Mouse (Mus musculus) right cerebral cortex, postnatal 10 days (tissue): Measurements from ENCODE around the gene Abhd16a.

Source experiments
- DNase-seq, 2 experiments: peaks; one replicate each; pipeline ENCODE4 v3.0.0; 2021; ENCODE audit warnings: low spot score in 2 of 2

Abhd16a gene

DNA sequence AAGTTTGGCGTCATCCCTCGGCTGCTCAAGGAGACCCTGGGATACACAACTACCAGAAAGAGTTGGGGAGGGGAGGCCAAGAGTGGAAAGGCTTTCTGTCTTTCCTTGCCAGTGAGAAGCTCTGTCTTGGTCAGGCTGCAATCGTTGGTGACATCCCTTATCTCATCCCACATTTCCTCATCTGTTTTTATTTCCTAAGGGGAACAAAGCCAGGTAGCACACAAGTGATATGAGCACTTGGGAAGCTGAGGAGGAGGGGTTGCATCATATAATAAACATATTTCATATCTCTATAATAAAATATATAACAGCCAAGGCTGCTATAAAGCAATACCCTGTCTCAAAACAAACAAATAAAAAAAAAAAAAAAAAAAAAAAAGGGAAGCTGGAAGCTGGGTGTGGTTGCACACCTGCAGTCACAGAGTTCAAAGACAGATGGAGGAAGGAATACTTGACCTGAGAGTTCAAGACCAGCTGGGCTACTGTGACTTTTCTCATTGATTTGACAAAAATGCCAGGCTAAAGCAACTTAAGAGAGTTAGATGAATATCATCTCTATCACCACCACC is 5.0 kb upstream of the Abhd16a start:
- DNase-seq, result no peak

GRCm38 (mm10) chr17:35085208-35085865 is 3.7 kb upstream of the Abhd16a start, which contains the start of gene Ly6g6f:
TSS of gene Ly6g6f (minus strand) at chr17:35085610.
- no peak for DNase-seq

DNA sequence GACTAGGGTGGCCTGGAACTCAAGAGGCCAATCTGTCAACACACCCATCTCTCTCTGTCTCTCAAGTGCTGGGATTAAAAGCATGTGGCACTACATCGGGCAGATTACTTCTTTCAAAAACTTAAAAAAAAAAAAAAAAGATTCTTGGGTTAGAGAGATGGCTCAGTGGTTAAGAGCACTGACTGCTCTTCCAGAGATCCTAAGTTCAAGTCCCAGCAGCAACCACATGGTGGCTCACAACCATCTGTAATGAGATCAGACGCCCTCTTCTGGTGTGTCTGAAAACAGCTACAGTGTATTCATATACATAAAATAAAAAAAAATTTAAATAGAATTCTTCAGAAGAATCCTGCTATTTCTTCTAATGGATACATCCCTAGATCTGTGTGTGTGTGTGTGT is 912 bp upstream of the Abhd16a start:
- no peak for DNase-seq

DNA sequence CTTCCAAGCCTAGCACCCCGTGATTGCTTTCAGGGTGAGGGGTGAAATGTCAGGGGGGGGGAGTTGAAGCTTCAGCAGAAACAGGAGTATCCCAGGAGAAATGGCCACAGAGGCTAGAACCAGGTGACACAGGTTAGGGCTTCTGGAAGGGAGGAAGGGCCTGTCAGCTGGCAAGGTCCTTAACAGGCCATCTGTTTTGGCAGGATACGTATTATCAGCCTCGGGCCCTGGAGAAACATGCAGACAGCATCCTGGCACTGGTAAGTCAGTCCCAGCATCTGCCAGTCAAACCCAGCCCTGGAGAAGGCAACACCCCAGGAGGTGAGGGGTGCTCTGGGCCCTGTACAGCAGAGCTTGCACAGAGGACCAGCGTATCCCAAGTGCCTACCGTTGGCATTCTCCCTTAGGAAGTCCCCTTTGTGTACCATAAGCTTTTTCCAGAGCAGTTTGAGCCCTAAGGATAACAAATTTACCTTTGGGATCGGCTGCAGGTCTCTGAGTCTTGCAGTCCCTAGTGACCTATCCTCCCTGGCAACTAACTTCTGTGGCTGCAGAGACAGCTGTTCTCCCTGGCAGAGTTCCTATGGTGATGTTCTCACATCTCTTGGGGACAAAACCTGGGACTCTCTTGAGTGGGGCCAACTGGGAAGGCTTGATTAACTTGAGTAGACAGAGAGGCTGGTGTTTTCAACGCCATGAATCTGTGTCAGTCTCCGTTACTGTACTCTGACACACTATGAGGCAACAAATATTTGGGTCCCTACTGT is 1.3 kb downstream of the Abhd16a start:
- no peak for DNase-seq

DNA sequence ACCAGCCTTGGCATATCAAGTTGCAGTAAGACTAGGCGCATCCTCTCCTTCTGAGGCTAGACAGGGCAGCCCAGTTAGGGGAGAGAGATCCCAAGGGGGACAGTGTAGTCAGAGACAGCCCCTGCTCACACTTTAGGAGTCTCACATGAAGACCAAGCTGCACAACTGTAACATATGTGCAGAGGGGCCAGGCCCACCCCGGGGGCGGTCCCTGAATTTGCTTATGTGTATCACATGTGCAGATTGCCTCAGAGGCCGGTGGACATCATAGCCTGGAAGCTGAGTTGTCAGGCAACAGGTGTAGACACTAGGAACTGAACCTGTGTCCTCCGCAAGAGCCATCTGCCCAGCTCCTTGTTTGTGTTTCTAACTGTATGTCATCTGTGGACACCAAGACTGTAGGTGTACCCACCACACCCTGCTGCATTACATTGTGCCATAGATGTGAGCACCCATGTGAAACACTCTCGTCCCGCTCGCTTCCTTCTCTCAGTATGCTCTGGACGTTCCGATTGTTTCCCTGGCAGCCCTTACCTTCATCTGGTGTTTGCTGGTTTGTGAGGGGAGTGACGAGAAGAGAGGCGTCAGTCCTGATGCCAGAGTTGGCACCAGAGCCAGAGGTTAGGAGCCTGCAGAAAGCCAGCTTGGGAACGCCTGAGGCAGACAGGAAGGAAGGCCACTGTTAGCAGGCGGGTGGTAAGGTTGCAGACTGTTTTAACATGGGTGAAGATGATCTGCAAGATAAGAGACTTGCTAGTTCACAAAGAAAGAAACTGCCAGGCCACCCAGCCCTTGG is 3.5 kb downstream of the Abhd16a start:
- DNase-seq, result no peak

- DNase-seq, result no peak
Observed at GRCm38 (mm10) chr17:35094475-35095365, 5.7 kb downstream of the Abhd16a start.

DNA sequence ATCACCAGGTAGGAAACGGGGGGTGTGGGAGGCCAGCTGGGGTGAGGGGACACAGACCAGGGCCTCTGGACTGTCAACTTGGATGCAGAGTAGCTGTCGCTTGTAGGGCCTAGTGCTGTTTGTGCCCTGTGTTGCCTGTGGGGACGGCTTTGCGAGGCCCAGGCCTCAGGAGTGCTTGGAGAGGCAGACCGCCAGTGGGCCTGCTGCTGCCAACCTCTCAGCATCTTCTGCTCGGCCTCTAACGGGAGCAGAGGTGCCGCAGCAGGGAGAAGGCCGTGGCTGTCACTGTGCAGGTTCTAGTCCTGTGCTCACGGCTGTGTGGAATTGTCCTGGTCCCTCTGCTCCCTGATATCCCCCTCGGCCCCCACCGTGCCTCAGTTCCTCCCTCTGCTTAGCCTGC is 7.5 kb downstream of the Abhd16a start:
- DNase-seq, result no peak

GRCm38 (mm10) chr17:35097164-35097655 is 8.1 kb downstream of the Abhd16a start:
- DNase-seq, result no peak

DNA sequence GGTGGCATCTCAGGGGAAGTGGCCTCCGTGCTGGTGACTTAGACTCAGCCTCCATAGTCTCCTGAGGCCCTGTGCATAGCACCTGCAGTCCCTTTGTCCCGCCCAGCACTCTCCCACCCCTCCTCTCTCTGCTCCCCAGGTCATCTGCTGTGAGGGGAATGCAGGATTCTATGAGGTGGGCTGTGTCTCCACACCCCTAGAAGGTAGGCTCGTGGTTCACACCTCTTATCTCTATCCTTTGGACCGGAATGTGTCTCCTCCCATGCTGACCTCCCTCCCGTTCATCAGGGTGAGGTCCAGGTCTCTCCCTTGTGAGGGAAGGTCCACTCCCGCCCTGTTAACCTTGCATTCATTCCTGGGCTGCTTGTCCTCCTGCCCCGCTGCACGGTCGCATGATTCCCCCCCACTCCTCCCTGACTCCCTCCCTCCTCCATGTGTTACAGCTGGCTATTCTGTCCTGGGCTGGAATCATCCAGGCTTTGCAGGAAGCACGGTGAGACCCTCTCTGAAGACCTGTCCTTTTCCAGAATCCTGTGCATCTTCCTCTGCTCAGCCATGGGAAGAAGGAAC is 11.2 kb downstream of the Abhd16a start:
- DNase-seq, result no peak

DNA sequence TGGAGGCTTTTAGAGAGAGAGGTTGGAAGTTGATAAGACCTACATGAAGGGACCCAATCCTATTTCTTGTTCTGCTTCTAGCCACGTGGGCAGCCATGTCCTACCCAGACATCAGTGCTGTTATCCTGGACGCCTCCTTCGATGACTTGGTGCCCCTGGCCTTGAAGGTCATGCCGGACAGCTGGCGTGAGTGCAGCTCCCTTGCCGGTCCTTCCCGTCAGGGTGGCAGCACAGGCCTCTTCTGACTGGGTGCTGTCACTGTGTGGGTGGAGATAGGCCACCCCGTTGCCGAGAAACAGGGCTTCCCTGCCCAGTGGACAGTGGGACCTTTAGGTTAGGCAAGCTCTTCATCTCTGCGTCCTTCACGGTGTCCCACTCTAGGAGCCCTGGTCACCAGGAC is 12.1 kb downstream of the Abhd16a start:
- no peak for DNase-seq

DNA sequence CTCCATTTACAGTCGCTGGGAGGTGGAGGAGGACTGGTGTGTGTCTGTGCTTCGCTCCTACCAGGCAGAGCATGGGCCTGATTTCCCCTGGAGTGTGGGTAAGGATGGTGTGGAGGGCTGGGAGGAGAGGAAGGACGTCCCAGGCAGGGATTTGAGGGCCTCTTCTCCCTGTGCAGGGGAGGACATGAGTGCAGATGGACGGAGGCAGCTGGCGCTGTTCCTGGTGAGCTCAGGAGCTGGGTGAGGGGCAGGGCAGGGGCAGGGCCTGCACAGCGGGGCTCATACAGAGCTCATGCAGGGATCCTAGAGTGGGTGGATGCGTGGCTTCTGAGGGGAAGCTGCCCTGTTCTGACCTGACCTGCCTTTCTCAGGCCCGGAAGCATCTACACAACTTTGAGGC is 13.2 kb downstream of the Abhd16a start:
- DNase-seq, result no peak

DNA sequence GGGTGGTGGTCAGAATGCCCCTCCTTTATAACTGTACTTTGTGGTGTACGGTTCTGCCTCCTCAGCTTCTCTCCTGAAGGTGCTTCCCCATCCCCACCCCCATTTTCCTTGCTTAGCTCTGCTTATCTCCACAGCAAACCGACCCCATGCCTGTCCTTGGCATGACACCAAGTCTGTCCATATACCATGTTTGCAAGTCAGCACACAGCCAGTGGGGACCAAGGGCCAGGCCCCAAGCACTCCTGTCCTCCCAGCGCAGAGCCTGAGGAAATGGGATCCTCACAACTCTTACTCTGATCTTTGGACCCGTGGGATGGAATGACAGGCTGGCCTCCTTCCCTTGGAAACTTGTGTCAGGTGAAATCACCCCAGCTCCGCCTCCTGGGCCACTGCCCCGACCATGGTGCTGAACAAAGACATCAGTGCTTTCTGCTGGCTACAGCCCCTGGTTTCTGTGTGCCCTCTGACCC is 14.2 kb downstream of the Abhd16a start:
- no peak for DNase-seq

- DNase-seq, result no peak
Observed at GRCm38 (mm10) chr17:35104079-35104478, 15.0 kb downstream of the Abhd16a start.

DNA sequence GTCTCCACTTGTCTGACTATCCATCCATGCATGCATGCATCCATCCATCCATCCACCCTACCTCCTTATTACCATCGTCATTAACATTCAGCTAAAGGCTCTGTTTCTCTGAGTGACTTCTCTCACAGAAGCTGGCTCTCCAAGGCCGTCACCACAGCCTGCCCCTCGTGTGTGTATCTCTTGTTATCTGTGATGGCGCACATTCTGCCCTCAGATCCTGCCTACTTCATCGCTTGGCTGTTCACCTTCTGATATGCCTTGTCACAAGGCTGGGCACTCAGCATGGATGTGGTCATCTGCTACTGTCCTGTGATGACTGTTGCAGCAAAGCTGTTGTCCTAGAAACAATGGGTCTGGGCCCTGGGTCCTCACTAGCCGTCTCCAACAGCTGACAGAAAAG is 15.7 kb downstream of the Abhd16a start:
- DNase-seq, result no peak

- DNase-seq, result no peak
Observed at GRCm38 (mm10) chr17:35105740-35106389, 16.8 kb downstream of the Abhd16a start.

DNA sequence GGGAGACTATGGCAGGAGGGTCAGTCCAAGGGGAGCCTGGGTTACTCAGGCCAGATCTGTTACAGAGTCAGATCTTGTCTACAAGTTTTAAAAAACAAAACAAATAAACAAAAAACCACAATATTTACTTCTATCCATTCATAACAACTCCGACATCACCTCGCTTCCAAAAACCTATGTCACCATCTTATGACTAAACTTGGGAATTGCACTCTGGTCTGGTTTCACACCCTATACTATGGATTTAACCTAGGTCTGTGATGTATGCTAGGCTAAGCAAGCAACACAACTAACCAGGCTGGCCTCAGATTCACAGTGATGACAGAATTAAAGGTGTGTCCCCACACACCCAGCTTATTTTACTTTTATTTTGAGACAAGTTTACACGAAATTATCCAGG is 17.5 kb downstream of the Abhd16a start:
- DNase-seq, result no peak

GRCm38 (mm10) chr17:35108097-35108496 is 19.0 kb downstream of the Abhd16a start, which contains the start of gene Ly6g5c:
TSS of gene Ly6g5c (plus strand) at chr17:35108279.
- no peak for DNase-seq

DNA sequence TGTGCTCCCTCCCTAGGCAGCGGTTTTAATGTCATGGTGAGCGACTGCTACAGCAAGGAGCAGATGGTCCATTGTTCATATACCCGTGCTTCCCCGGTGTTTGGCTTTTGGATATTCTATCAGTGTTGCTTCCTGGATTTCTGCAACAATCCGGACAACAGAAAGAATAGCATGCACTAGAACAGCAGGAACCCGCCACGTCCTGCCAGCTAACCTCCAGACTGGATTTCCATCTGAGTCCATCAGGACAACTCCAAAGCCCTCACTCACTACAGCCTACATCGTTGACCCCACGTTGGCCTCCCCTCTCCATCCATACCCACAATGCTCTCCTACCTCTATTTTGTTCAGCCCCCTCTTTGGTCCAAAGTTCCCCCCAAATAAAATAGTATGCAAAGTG is 22.7 kb downstream of the Abhd16a start:
- no peak for DNase-seq

DNA sequence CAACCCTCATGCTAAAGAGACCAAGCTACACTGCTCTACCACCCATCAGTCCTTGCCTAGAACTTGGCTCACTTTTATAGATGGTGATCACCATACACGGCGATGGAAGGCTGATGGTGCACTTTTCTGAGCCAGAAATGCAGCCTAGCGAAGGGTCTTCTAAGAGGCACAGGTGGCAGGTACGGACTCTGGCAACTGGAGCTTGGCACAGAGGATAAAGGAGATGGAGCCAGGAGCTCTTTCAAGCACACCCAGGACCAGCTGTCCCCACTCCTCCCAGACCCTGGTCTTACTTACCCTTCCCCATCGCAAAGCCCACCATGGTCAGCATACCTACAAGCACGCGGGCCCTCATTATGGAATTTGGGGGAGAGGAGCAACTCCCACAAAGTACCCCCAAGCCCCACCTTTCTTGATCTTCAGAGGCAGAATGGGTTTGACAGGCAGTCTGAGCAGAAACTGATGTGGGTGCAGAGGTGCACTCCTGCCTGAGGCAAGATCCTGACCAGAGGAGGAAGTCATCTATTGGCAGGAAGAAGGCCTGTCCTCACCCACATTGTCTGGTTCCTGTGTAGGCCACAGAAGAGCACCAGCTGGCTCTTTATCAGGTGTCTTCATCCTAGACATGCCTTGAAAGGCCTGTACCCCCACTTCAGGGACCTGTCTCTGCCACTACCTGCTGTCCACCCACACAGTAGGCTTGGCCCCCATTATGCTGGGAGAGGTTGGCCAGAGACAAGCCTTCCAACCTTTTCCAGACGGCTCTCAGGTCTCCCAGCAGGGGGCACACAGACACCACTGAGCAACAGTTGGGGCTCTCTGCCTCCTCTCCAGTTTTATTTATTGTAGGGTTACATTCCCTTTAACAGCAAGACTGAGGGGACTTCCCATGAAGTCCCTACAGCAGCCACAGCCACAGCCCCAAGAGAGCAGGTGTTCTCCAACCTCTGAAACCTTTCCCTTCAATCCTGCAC is 26.3 kb downstream of the Abhd16a start, which contains the start of gene Ly6g5b:
Ly6g5b (minus strand) TSS at position 383 of the 974 bp plus-strand sequence.
- DNase-seq, result no peak
